Mouse (Mus musculus): ENCODE results near the gene Gmfb. TPM values are rescaled to one million over a fixed set of nuclear protein-coding genes. Genes with fewer than 3 reads are reported as not detected.
A peak's percentile ranks its signal among the peaks of the same experiment; 100 is the strongest.
"Not testable (repeated sequence)": the region's sequence is repeated elsewhere in the genome, so short reads cannot be mapped to it uniquely, and the experiment has no call there.

The Gmfb gene
- polyA plus RNA-seq, 1 experiment from 2014 or later = 116 TPM

DNA sequence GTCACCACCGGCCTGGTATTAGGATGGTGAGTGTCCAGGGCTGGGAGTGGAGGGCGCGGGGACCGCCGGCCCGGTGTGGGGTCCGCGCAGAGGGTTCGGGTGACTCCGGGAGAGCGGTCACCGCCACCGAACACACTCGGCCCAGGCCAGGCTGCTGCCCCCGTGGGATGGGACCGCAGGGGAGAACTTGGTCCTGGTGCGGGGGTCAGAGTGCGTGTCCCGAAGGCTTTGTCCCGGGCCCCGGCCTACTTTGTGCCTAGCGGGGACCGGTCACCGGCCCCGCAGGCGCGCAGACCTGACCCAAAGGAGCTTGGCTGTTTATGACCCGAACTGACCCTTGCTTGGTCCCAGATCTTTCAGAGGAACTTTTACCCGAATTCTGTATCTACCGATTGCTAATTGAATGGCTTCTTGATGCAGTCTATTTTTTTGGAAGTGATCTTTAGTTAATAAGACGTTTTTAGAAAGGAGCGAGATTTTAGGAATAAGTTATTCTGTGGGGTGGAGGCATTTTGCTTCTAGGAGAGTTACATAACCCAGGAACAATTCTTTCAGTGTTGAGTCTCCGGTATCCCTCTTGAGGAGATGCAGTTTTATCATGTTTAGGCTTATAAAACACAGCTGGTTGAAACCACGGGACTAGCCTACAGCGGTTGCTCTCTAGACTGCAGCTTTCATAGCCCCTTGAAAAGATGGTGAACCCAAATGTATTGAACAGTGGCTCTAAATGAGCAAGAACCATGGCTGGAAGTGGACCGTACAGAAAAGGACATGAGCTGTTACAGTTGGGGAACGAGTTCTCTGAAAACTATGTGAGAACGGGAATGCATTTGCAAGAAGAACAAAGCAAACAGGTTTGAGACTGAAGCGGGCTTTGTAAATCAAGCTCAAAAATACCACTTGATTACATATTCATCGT is 10.6 kb upstream of the Gmfb start:
- Histone ChIP-seq H3K9me3 (ENCODE audit: control insufficient read depth, low read length) (no peaks in the 10 kb centered on the region), H3K27ac (ENCODE audit: low read depth, low read length) (no peak overlapping the region), H3K9ac (ENCODE audit: low read length) (peak overlapping the region; percentile 80), H3K27me3 (ENCODE audit: control insufficient read depth, insufficient read depth, low read length) (no peaks in the 10 kb centered on the region), H3K4me1 (replicated peaks; ENCODE audit: control insufficient read depth, insufficient read depth, low read length) (no peaks in the 10 kb centered on the region), H3K4me3 (ENCODE audit: low read depth, low read length) (peak overlapping the region; percentile 87), H3K36me3 (ENCODE audit: control insufficient read depth, insufficient read depth, low read length) (no peaks in the 10 kb centered on the region), H3K4me2 (ENCODE audit: low read depth, low read length, severe bottlenecking) (peak overlapping the region; percentile 66)
- 9% methylated on average over 39 of the region's 40 CpGs for WGBS
- ATAC-seq (replicated peaks; ENCODE audit: low FRiP score) (no peak; the same call in none of the 2 replicates), DNase-seq (ENCODE audit: low spot score) (no peak)

DNA sequence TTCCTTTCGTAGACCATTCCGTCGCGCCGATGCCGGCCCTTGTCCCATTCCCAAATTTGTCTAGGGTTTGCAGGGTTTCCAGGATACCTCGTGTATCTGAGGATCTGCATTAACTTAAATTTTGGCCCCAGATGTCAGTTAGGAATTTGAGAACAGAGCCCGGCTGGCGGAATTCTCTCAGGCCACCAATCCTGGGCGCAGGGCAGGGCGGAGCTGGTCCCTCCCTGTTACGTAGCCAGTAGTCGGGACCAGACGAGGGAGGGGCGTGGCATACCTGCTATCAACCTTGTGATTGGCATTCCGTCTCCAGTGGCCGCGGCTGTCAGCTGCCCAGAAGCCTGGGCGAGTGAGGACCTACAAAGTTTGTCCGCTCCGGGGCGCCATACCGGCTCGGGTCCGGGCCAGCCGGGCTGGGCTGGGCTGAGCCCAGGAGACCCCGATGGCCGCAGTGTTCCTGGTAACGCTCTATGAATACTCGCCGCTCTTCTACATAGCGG is 9.8 kb upstream of the Gmfb start, which contains the start of gene Cgrrf1:
TSS of gene Cgrrf1 (plus strand) at position 289 of the 497 bp plus-strand sequence.
- Histone ChIP-seq H3K27ac (ENCODE audit: low read depth, low read length) (no peak within 1 kb of the TSS), H3K4me2 (ENCODE audit: low read depth, low read length, severe bottlenecking) (peak within 1 kb of the TSS; percentile 66), H3K27me3 (ENCODE audit: control insufficient read depth, insufficient read depth, low read length) (no peaks in the 10 kb centered on the region), H3K4me1 (replicated peaks; ENCODE audit: control insufficient read depth, insufficient read depth, low read length) (no peaks in the 10 kb centered on the region), H3K36me3 (ENCODE audit: control insufficient read depth, insufficient read depth, low read length) (no peaks in the 10 kb centered on the region), H3K9me3 (ENCODE audit: control insufficient read depth, low read length) (no peaks in the 10 kb centered on the region), H3K4me3 (ENCODE audit: low read depth, low read length) (peak within 1 kb of the TSS; percentile 87), H3K9ac (ENCODE audit: low read length) (peak within 1 kb of the TSS; percentile 80)
- peak; percentile 97 for DNase-seq (ENCODE audit: low spot score)
- under 1% methylated on average over 32 of the region's 32 CpGs for WGBS
- peak; percentile 100 for ATAC-seq (replicated peaks; ENCODE audit: low FRiP score)

DNA sequence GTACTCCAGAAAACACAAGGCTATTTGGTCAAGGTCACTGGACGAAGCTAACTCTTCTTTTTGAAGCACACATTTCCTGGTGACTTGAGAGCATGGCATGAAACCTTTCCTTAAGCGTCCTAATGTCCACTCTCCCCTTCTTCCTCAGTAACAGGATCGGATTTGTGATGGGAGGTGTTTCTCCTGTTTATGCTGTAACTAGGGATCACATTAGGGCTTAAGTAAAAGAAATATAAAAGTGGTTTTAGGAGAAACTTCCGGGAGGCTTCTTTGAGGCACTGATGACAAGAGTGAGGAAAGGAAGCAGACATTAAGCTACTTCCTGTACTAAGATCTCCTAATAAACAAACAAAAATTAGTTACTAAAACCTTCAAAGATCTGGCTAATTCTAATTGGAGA is 9.3 kb upstream of the Gmfb start:
- peak overlapping the region; percentile 66 for H3K4me2 ChIP-seq (ENCODE audit: low read depth, low read length, severe bottlenecking)
- peak overlapping the region; percentile 80 for H3K9ac ChIP-seq (ENCODE audit: low read length)
- DNase-seq (ENCODE audit: low spot score) (no peak), ATAC-seq (replicated peaks; ENCODE audit: low FRiP score) (no peak)
- peak overlapping the region; percentile 87 for H3K4me3 ChIP-seq (ENCODE audit: low read depth, low read length)
- no peaks in the 10 kb centered on the region for H3K27me3 ChIP-seq (ENCODE audit: control insufficient read depth, insufficient read depth, low read length)
- no peaks in the 10 kb centered on the region for H3K4me1 ChIP-seq (replicated peaks; ENCODE audit: control insufficient read depth, insufficient read depth, low read length)
- 11% methylated on average over 4 of the region's 4 CpGs for WGBS
- H3K9me3 ChIP-seq (ENCODE audit: control insufficient read depth, low read length) = no peaks in the 10 kb centered on the region
- no peaks in the 10 kb centered on the region for H3K36me3 ChIP-seq (ENCODE audit: control insufficient read depth, insufficient read depth, low read length)
- no peak overlapping the region for H3K27ac ChIP-seq (ENCODE audit: low read depth, low read length)

DNA sequence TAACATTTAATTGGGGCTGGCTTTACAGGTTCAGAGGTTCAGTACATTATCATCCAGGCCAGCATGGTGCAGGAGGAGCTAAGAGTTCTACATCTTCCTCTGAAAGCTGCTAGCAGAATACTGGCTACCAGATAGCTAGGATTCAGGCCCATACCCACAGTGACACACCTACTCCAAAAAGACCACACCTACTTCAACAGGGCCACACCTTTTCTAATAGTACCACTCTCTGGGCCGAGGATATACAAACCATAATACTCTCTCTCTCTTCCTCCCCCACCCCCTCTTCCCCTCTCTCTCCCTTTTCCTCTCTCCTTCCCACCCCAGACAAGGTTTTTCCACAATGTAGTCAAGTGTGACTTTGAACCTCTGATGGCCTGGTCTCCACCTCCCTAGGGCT is 5.4 kb upstream of the Gmfb start:
- Histone ChIP-seq H3K27ac (ENCODE audit: low read depth, low read length) (no peak overlapping the region), H3K36me3 (ENCODE audit: control insufficient read depth, insufficient read depth, low read length) (no peaks in the 10 kb centered on the region), H3K9ac (ENCODE audit: low read length) (no peak overlapping the region), H3K4me2 (ENCODE audit: low read depth, low read length, severe bottlenecking) (no peak overlapping the region), H3K4me1 (replicated peaks; ENCODE audit: control insufficient read depth, insufficient read depth, low read length) (no peaks in the 10 kb centered on the region), H3K27me3 (ENCODE audit: control insufficient read depth, insufficient read depth, low read length) (no peaks in the 10 kb centered on the region), H3K9me3 (ENCODE audit: control insufficient read depth, low read length) (no peaks in the 10 kb centered on the region), H3K4me3 (ENCODE audit: low read depth, low read length) (no peak overlapping the region)
- DNase-seq (ENCODE audit: low spot score) (no peak), ATAC-seq (replicated peaks; ENCODE audit: low FRiP score) (no peak)
- WGBS = 69% methylated on average over 1 of the region's 1 CpGs

DNA sequence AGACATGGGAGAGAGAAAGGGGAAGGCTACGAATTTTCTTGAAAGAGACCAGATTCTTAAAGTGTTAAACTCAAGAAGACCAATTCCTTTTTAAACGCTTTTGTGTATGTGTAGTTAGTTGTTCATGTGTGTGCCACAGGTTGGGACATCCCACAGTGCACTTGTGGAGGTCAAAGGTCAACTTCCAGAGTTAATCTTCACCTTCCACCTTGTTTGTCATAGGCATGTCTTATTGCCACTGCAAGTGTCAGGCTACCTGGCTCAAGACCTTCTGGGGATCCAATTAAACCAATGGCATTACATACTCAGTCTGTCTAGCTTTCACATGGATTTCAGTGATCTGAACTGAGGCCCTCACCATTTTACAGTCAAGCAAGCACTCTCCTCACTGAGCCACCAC is 2.0 kb upstream of the Gmfb start:
- H3K9me3 ChIP-seq (ENCODE audit: control insufficient read depth, low read length) = no peaks in the 10 kb centered on the region
- H3K9ac ChIP-seq (ENCODE audit: low read length) = no peak overlapping the region

GRCm38 (mm10) chr14:46821271-46821872 is 670 bp downstream of the Gmfb start:
- ATAC-seq (replicated peaks; ENCODE audit: low FRiP score) (no peak; the same call in 1 of the 2 replicates), DNase-seq (ENCODE audit: low spot score) (no peak)
- peak overlapping the region; percentile 83 for H3K9ac ChIP-seq (ENCODE audit: low read length)
- H3K27me3 ChIP-seq (ENCODE audit: control insufficient read depth, insufficient read depth, low read length) = no peaks in the 10 kb centered on the region
- H3K36me3 ChIP-seq (ENCODE audit: control insufficient read depth, insufficient read depth, low read length) = no peaks in the 10 kb centered on the region
- H3K4me1 ChIP-seq (replicated peaks; ENCODE audit: control insufficient read depth, insufficient read depth, low read length) = peaks cover 5% of the 10 kb centered on the region; the same call in 1 of the 2 replicates
- H3K4me3 ChIP-seq (ENCODE audit: low read depth, low read length) = peak overlapping the region; percentile 89
- H3K9me3 ChIP-seq (ENCODE audit: control insufficient read depth, low read length) = no peaks in the 10 kb centered on the region
- H3K4me2 ChIP-seq (ENCODE audit: low read depth, low read length, severe bottlenecking) = peak overlapping the region; percentile 68
- 2% methylated on average over 11 of the region's 11 CpGs for WGBS
- H3K27ac ChIP-seq (ENCODE audit: low read depth, low read length) = peak overlapping the region; percentile 76

More for the DNA sequence above, 2.0 kb upstream of the Gmfb start:
- H3K27ac ChIP-seq (ENCODE audit: low read depth, low read length) = no peak overlapping the region
- no peaks in the 10 kb centered on the region for H3K27me3 ChIP-seq (ENCODE audit: control insufficient read depth, insufficient read depth, low read length)
- no peak overlapping the region for H3K4me2 ChIP-seq (ENCODE audit: low read depth, low read length, severe bottlenecking)
- peaks cover 5% of the 10 kb centered on the region; the same call in 1 of the 2 replicates for H3K4me1 ChIP-seq (replicated peaks; ENCODE audit: control insufficient read depth, insufficient read depth, low read length)
- H3K4me3 ChIP-seq (ENCODE audit: low read depth, low read length) = no peak overlapping the region
- ATAC-seq (replicated peaks; ENCODE audit: low FRiP score) (no peak), DNase-seq (ENCODE audit: low spot score) (no peak)
- H3K36me3 ChIP-seq (ENCODE audit: control insufficient read depth, insufficient read depth, low read length) = no peaks in the 10 kb centered on the region
- 79% methylated on average over 2 of the region's 2 CpGs for WGBS

- not testable (repeated sequence) for H3K36me3 ChIP-seq (ENCODE audit: control insufficient read depth, insufficient read depth, low read length); H3K9me3 ChIP-seq (ENCODE audit: control insufficient read depth, low read length); H3K27ac ChIP-seq (ENCODE audit: low read depth, low read length); ATAC-seq (replicated peaks; ENCODE audit: low FRiP score); H3K4me3 ChIP-seq (ENCODE audit: low read depth, low read length); H3K9ac ChIP-seq (ENCODE audit: low read length); H3K27me3 ChIP-seq (ENCODE audit: control insufficient read depth, insufficient read depth, low read length); H3K4me1 ChIP-seq (replicated peaks; ENCODE audit: control insufficient read depth, insufficient read depth, low read length); DNase-seq (ENCODE audit: low spot score); H3K4me2 ChIP-seq (ENCODE audit: low read depth, low read length, severe bottlenecking)
- WGBS = 94% methylated on average over 5 of the region's 6 CpGs
Observed at GRCm38 (mm10) chr14:46819961-46820360, 2.1 kb downstream of the Gmfb start.

GRCm38 (mm10) chr14:46818743-46819142 is 3.3 kb downstream of the Gmfb start:
- peaks cover 5% of the 10 kb centered on the region; the same call in 1 of the 2 replicates for H3K4me1 ChIP-seq (replicated peaks; ENCODE audit: control insufficient read depth, insufficient read depth, low read length)
- H3K9ac ChIP-seq (ENCODE audit: low read length) = no peak overlapping the region
- 94% methylated on average over 7 of the region's 7 CpGs for WGBS
- H3K27me3 ChIP-seq (ENCODE audit: control insufficient read depth, insufficient read depth, low read length) = no peaks in the 10 kb centered on the region
- no peaks in the 10 kb centered on the region for H3K9me3 ChIP-seq (ENCODE audit: control insufficient read depth, low read length)
- no peak overlapping the region for H3K27ac ChIP-seq (ENCODE audit: low read depth, low read length)
- H3K36me3 ChIP-seq (ENCODE audit: control insufficient read depth, insufficient read depth, low read length) = no peaks in the 10 kb centered on the region; the same call in 1 of the 2 replicates
- DNase-seq (ENCODE audit: low spot score) (no peak), ATAC-seq (replicated peaks; ENCODE audit: low FRiP score) (no peak)
- no peak overlapping the region for H3K4me2 ChIP-seq (ENCODE audit: low read depth, low read length, severe bottlenecking)
- H3K4me3 ChIP-seq (ENCODE audit: low read depth, low read length) = no peak overlapping the region

All from forebrain, embryonic 11.5 days (tissue).